ENCODE assay signal across 19 mouse cellular contexts in the genomic region with DNA sequence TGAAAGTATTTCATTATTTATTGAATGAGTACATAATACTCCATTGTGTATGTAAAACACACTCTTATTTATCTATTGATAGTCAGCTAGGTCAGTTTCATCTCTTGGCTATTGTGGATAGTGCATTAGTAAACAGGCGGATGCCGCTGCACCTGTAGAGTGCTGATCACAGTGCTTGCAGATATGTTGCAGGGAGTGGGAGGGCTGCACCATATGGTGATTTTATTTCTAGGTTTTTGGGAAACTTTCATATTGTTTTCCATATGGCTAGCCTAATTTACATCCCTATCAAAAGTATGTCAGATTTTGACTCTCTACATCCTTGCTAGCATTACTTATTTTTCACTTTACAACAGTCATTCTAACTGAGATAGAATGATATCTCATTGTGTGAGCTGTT.
"Had no signal": no experiment of that assay in that cellular context is flagged by ENCODE, and none has a peak within 500 bp of the region (broad histone marks: within the 10 kb centered on the region; RNA-seq: fewer than 3 reads in every experiment).

No protein-coding gene starts in this region.

- H3K36me3 ChIP-seq: liver, embryonic 13.5 days; liver, embryonic 15.5 days; lung, embryonic 15.5 days; midbrain, embryonic 12.5 days; neural tube, embryonic 12.5 days; stomach, embryonic 15.5 days had no signal

- H3K27me3 ChIP-seq: liver, embryonic 13.5 days; liver, embryonic 15.5 days; lung, embryonic 15.5 days; megakaryocyte, embryonic 14.5 days; midbrain, embryonic 12.5 days; neural tube, embryonic 12.5 days; stomach, embryonic 15.5 days had no signal

- H3K4me3 ChIP-seq: liver, embryonic 13.5 days; liver, embryonic 15.5 days; lung, embryonic 15.5 days; megakaryocyte, embryonic 14.5 days; midbrain, embryonic 12.5 days; neural tube, embryonic 12.5 days; stomach, embryonic 15.5 days had no signal

- DNase-seq: liver, embryonic 13.5 days; liver, postnatal 0 days; lung, adult 2 months; lung, postnatal 14 days; lung, postnatal 36 days; midbrain, embryonic 14.5 days; right cerebral cortex, postnatal 25 days; thymus, adult 2 months; thymus, postnatal 14 days; thymus, postnatal 36 days had no signal

- ATAC-seq: liver, postnatal 0 days; lung, postnatal 0 days had no signal

- H3K4me1 ChIP-seq: liver, embryonic 13.5 days; liver, embryonic 15.5 days; midbrain, embryonic 12.5 days; neural tube, embryonic 12.5 days; stomach, embryonic 15.5 days had no signal

- H3K9me3 ChIP-seq: liver, embryonic 13.5 days; liver, embryonic 15.5 days; lung, embryonic 15.5 days; megakaryocyte, embryonic 14.5 days; midbrain, embryonic 12.5 days; neural tube, embryonic 12.5 days; stomach, embryonic 15.5 days had no signal

- H3K4me2 ChIP-seq: liver, embryonic 13.5 days; liver, embryonic 15.5 days; lung, embryonic 15.5 days; midbrain, embryonic 12.5 days; neural tube, embryonic 12.5 days; stomach, embryonic 15.5 days had no signal

- H3K9ac ChIP-seq: liver, embryonic 13.5 days; liver, embryonic 15.5 days; liver, postnatal 0 days; lung, embryonic 15.5 days; midbrain, embryonic 12.5 days; neural tube, embryonic 12.5 days; stomach, embryonic 15.5 days had no signal

- H3K27ac ChIP-seq: liver, embryonic 13.5 days; liver, embryonic 15.5 days; lung, embryonic 15.5 days; macrophage; midbrain, embryonic 12.5 days; neural tube, embryonic 12.5 days; stomach, embryonic 15.5 days; stomach, postnatal 0 days had no signal
